Mouse (Mus musculus): ENCODE measurements around the gene Ptprg. TPM values are rescaled to one million over a fixed set of nuclear protein-coding genes. Genes with fewer than 3 reads are reported as not detected.

The Ptprg gene
- polyA plus RNA-seq, 1 experiment from 2014 or later = 47.9 TPM

DNA sequence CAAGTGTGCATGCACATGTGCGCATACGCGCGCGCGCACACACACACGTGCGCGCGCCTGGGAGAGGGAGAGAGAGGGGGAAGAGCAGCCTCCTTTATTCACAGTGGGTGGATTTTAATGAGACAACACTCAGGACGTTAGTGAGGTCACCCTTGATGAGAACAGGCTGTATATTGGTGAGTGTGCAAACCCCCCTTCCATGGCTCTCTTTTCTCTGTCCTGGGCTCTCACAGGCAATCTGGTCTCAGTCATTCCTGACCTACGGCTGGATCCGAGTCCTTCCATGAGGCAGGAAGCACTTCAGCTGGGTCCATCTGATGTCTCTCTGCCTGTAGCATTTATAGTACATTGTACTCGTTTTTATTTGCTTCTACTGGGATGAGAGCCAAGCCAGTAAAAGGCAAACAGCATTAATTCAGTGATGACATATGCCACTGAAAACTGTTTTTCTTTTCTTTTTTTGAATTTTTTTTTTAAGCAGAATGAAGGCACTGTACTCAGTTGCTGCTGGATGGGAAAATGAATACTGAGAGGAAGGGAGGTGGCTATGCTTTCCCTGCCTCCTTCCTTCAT is 608.5 kb downstream of the Ptprg start:
- H3K4me3 ChIP-seq = no peak overlapping the region
- H3K9ac ChIP-seq = no peak overlapping the region
- H3K4me1 ChIP-seq = no peaks in the 10 kb centered on the region
- no peaks in the 10 kb centered on the region for H3K9me3 ChIP-seq
- 88% methylated on average over 14 of the region's 14 CpGs for WGBS
- no peaks in the 10 kb centered on the region for H3K36me3 ChIP-seq
- no peak for ATAC-seq (ENCODE audit: insufficient number of reproducible peaks, insufficient read depth, low FRiP score, low TSS enrichment)
- H3K4me2 ChIP-seq (replicated peaks) = no peak overlapping the region
- H3K27me3 ChIP-seq = no peaks in the 10 kb centered on the region
- H3K27ac ChIP-seq = no peak overlapping the region

DNA sequence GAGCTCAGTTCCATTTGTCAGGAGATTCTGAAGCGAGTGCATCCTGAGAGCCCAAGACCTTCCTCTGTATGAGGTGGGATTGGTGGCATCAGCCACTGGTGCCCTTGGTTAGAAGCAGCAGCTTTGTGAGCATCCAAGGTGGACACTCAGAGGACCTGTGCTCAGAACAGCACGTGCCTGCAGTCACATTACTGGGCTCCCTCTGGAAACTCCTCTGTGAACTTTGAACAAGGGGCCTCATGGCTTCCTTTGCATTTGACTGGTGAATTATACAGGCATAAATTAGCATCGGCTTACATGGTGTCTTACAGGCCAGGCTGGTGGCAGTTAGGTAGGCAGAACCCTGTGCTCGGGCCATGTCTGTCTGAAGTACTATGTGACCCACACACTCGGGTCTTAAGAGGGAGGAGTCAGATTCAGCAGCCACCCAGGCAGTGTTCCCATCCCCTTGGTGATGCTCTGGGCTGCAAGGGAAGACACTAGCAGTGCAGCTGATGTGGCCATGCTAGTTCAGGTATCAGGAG is 609.1 kb downstream of the Ptprg start:
- no peak overlapping the region for H3K4me2 ChIP-seq (replicated peaks)
- no peak overlapping the region for H3K9ac ChIP-seq
- no peaks in the 10 kb centered on the region for H3K36me3 ChIP-seq
- ATAC-seq (ENCODE audit: insufficient number of reproducible peaks, insufficient read depth, low FRiP score, low TSS enrichment) = no peak
- H3K27ac ChIP-seq = no peak overlapping the region
- WGBS = 69% methylated on average over 5 of the region's 5 CpGs
- H3K27me3 ChIP-seq = no peaks in the 10 kb centered on the region
- no peaks in the 10 kb centered on the region for H3K9me3 ChIP-seq
- H3K4me3 ChIP-seq = no peak overlapping the region
- no peaks in the 10 kb centered on the region for H3K4me1 ChIP-seq

DNA sequence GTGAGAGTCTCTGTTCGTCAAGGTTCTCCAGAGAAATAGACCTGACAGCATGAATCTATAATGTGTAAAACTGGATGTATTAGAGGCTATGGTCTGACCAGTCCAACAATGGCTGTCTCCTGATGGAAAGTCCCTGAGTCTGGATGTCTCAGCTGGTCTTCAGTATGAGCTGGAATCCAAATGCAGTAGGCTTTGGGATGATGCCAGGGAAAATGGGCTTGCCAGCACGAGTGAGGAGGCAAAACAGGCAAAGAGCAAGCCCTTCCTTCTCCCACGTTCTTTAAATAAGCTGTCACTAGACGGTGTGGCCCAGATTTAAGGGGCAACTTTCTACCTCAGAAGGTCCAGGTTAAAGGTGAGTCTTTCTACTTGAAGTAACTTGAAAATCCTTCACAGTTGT is 609.9 kb downstream of the Ptprg start:
- Histone ChIP-seq H3K9ac (no peak overlapping the region), H3K9me3 (no peaks in the 10 kb centered on the region), H3K4me3 (no peak overlapping the region), H3K27ac (no peak overlapping the region), H3K36me3 (no peaks in the 10 kb centered on the region), H3K4me2 (replicated peaks) (no peak overlapping the region), H3K4me1 (no peaks in the 10 kb centered on the region), H3K27me3 (no peaks in the 10 kb centered on the region)
- no peak for ATAC-seq (ENCODE audit: insufficient number of reproducible peaks, insufficient read depth, low FRiP score, low TSS enrichment)
- 84% methylated on average over 4 of the region's 4 CpGs for WGBS

DNA sequence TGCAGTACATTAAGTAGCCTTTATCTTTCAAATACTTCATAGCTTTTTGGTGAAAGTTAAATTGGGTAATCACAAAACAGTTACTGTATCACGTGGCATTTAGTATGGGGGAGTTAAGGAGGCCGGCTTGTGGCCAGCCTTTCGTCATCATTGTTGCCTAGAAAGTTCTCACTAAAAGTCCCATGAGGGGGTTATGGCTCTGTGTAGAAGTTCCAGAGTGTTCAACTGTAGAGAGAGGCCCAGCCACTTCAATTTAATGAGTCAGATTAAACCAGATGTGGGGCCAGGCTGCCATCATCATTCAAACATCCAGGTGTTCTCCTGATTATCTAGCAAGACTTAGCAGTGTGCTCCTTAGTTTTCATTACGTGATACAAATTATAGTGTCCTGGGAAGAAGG is 613.9 kb downstream of the Ptprg start:
- Histone ChIP-seq H3K27ac (no peak overlapping the region), H3K4me1 (no peaks in the 10 kb centered on the region), H3K4me2 (replicated peaks) (no peak overlapping the region), H3K4me3 (no peak overlapping the region), H3K9me3 (no peaks in the 10 kb centered on the region), H3K36me3 (no peaks in the 10 kb centered on the region), H3K27me3 (no peaks in the 10 kb centered on the region), H3K9ac (no peak overlapping the region)
- 82% methylated on average over 4 of the region's 4 CpGs for WGBS
- ATAC-seq (ENCODE audit: insufficient number of reproducible peaks, insufficient read depth, low FRiP score, low TSS enrichment) = no peak

DNA sequence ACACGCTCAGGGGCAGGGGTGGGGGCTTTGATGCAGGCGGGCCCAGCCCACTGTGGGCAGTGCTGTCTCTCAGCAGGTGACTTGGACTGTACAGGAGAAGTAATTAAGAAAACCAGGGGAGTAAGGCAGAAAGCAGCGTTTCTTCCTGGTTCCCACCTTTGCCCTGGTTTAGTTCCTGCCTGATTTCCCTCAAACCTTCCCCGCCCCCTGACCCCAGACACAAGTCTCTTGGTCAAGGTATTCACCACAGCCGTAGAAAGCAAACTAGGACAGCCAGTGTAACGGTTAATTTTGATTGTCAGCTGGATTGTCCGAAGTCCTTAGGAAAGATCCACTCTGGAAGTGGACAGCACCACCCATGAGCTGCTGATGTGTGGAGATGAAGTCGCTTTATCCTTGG is 614.3 kb downstream of the Ptprg start:
- H3K36me3 ChIP-seq = no peaks in the 10 kb centered on the region
- H3K9me3 ChIP-seq = no peaks in the 10 kb centered on the region
- H3K27ac ChIP-seq = no peak overlapping the region
- no peak overlapping the region for H3K9ac ChIP-seq
- no peak overlapping the region for H3K4me3 ChIP-seq
- WGBS = 81% methylated on average over 8 of the region's 8 CpGs
- H3K27me3 ChIP-seq = no peaks in the 10 kb centered on the region
- H3K4me1 ChIP-seq = no peaks in the 10 kb centered on the region
- ATAC-seq (ENCODE audit: insufficient number of reproducible peaks, insufficient read depth, low FRiP score, low TSS enrichment) = no peak
- no peak overlapping the region for H3K4me2 ChIP-seq (replicated peaks)

DNA sequence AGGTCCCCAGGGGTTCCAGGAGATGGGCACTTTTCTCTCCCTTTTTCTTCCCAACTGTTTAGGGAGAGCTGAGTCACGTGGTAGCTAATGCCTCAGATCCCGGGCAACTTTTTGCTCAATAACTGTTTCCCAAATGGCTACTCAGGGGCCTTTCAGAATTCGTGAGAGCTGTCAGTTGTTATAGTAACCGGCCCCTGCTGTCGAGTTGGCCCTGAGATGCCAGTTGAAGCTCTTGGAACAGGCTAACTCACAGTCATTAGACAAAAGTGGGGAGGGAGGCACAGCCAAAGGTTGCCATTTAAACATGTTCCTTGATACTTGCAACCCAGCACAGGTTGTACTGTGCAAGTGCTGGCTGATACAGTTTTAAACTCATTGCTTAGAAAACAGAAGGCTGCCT is 624.1 kb downstream of the Ptprg start:
- no peaks in the 10 kb centered on the region for H3K4me1 ChIP-seq
- no peak overlapping the region for H3K4me2 ChIP-seq (replicated peaks)
- H3K36me3 ChIP-seq = no peaks in the 10 kb centered on the region
- H3K27ac ChIP-seq = no peak overlapping the region
- H3K27me3 ChIP-seq = no peaks in the 10 kb centered on the region
- no peak overlapping the region for H3K9ac ChIP-seq
- H3K9me3 ChIP-seq = no peaks in the 10 kb centered on the region
- ATAC-seq (ENCODE audit: insufficient number of reproducible peaks, insufficient read depth, low FRiP score, low TSS enrichment) = no peak
- no peak overlapping the region for H3K4me3 ChIP-seq
- 47% methylated on average over 5 of the region's 5 CpGs for WGBS

- 87% methylated on average over 1 of the region's 1 CpGs for WGBS
- H3K27ac ChIP-seq = no peak overlapping the region
These were observed 625.3 kb downstream of the Ptprg start for GRCm38 (mm10) chr14:12178645-12179044.

DNA sequence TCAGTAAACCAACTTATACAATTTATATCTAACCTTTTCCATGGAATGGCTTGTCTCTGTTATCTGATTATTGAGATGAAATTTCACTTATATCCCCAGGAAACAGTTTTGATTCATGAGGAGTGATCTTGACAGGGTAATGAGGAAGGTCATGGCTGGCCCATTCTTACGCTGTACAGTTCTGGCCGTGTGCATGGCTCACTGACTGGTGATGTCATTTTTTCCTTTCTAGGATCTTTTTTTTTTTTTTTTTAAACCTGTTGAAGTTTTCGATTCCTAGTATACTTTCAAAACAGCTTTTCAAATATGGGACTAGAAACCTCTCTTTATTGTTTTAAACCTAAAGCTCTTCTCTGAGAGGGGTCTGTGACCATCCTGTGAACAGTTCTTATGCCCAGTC is 626.8 kb downstream of the Ptprg start:
- Histone ChIP-seq H3K9ac (no peak overlapping the region), H3K4me1 (no peaks in the 10 kb centered on the region), H3K9me3 (no peaks in the 10 kb centered on the region), H3K36me3 (no peaks in the 10 kb centered on the region), H3K27ac (no peak overlapping the region), H3K4me2 (replicated peaks) (no peak overlapping the region), H3K27me3 (no peaks in the 10 kb centered on the region), H3K4me3 (no peak overlapping the region)
- ATAC-seq (ENCODE audit: insufficient number of reproducible peaks, insufficient read depth, low FRiP score, low TSS enrichment) = no peak
- 62% methylated on average over 3 of the region's 3 CpGs for WGBS

More at GRCm38 (mm10) chr14:12178645-12179044, 625.3 kb downstream of the Ptprg start:
- Histone ChIP-seq H3K36me3 (no peaks in the 10 kb centered on the region), H3K4me1 (no peaks in the 10 kb centered on the region), H3K4me2 (replicated peaks) (no peak overlapping the region), H3K9ac (no peak overlapping the region), H3K4me3 (no peak overlapping the region), H3K9me3 (no peaks in the 10 kb centered on the region), H3K27me3 (no peaks in the 10 kb centered on the region)
- no peak for ATAC-seq (ENCODE audit: insufficient number of reproducible peaks, insufficient read depth, low FRiP score, low TSS enrichment)

DNA sequence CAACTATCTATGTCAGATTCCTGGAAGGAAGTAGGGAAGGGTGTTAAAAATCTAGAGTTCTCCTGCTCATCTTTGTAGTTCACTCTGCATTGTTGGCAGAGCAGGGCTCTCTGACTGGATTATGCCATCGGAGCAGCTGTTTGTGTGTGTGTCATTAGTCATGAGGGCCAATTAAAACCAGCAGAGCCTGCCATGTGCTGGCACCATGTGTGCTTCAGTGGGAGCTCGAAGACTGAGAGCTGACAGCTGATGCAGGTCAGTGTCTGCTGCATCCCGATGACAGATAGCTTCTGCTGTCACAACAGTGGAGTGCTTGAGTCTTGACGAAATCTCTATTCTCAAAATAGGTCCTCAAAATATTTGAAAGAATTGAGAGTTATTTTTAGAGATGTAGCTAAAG is 631.7 kb downstream of the Ptprg start:
- H3K36me3 ChIP-seq = no peaks in the 10 kb centered on the region
- no peak overlapping the region for H3K9ac ChIP-seq
- no peak overlapping the region for H3K27ac ChIP-seq
- no peak overlapping the region for H3K4me3 ChIP-seq
- WGBS = 83% methylated on average over 4 of the region's 4 CpGs
- no peaks in the 10 kb centered on the region for H3K27me3 ChIP-seq
- H3K4me2 ChIP-seq (replicated peaks) = no peak overlapping the region
- no peaks in the 10 kb centered on the region for H3K9me3 ChIP-seq
- peaks cover 16% of the 10 kb centered on the region; the same call in 1 of the 2 replicates for H3K4me1 ChIP-seq
- no peak for ATAC-seq (ENCODE audit: insufficient number of reproducible peaks, insufficient read depth, low FRiP score, low TSS enrichment)

- Histone ChIP-seq H3K36me3 (no peaks in the 10 kb centered on the region), H3K4me2 (replicated peaks) (no peak overlapping the region), H3K27me3 (no peaks in the 10 kb centered on the region), H3K4me1 (peaks cover 16% of the 10 kb centered on the region; the same call in 1 of the 2 replicates), H3K4me3 (no peak overlapping the region), H3K9me3 (no peaks in the 10 kb centered on the region), H3K27ac (no peak overlapping the region), H3K9ac (no peak overlapping the region)
- 37% methylated on average over 4 of the region's 4 CpGs for WGBS
- no peak for ATAC-seq (ENCODE audit: insufficient number of reproducible peaks, insufficient read depth, low FRiP score, low TSS enrichment)
These were observed 635.0 kb downstream of the Ptprg start for GRCm38 (mm10) chr14:12188352-12188751.

DNA sequence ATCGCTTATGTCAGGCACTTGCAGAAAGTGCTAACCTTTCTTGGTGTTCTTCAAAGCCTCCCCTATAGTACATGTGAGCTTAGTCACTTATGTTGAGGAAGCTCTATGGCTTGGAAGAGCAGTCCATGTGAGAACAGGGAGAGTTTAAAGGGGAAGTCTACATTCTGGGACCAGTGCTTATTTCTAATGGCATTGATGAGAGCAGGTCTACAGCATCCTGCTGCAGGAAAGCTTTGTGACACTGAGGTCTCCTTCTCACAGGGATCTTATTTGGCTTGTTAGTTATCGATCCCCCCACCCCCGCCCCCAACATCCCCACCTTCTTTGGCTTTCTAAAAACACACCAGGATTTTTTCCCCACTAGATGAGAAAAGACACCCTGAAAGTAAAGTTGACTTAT is 635.9 kb downstream of the Ptprg start:
- H3K27ac ChIP-seq = no peak overlapping the region
- WGBS = 66% methylated on average over 3 of the region's 3 CpGs
- no peaks in the 10 kb centered on the region for H3K27me3 ChIP-seq
- no peak overlapping the region for H3K4me3 ChIP-seq
- no peak overlapping the region for H3K4me2 ChIP-seq (replicated peaks)
- no peak for ATAC-seq (ENCODE audit: insufficient number of reproducible peaks, insufficient read depth, low FRiP score, low TSS enrichment)
- peaks cover 16% of the 10 kb centered on the region; the same call in 1 of the 2 replicates for H3K4me1 ChIP-seq
- H3K9ac ChIP-seq = no peak overlapping the region
- no peaks in the 10 kb centered on the region for H3K9me3 ChIP-seq
- H3K36me3 ChIP-seq = no peaks in the 10 kb centered on the region

- no peak overlapping the region for H3K4me2 ChIP-seq (replicated peaks)
- no peaks in the 10 kb centered on the region for H3K36me3 ChIP-seq
- H3K9ac ChIP-seq = no peak overlapping the region
- ATAC-seq (ENCODE audit: insufficient number of reproducible peaks, insufficient read depth, low FRiP score, low TSS enrichment) = no peak
- 0 out of 2 replicates have a peak overlapping the region, but pooled peaks have one; percentile 4 for H3K27ac ChIP-seq
- peaks cover 16% of the 10 kb centered on the region; the same call in 1 of the 2 replicates for H3K4me1 ChIP-seq
- 48% methylated on average over 12 of the region's 12 CpGs for WGBS
- H3K9me3 ChIP-seq = no peaks in the 10 kb centered on the region
- H3K4me3 ChIP-seq = no peak overlapping the region
- H3K27me3 ChIP-seq = no peaks in the 10 kb centered on the region
These were observed 636.6 kb downstream of the Ptprg start for GRCm38 (mm10) chr14:12189717-12190600.
